Mouse (Mus musculus): ENCODE results near the gene Scn4a. TPM values are rescaled to one million over a fixed set of nuclear protein-coding genes. Genes with fewer than 3 reads are reported as not detected.
A peak's percentile ranks its signal among the peaks of the same experiment; 100 is the strongest.

Scn4a gene
- polyA plus RNA-seq, 1 experiment from 2014 or later = 0.05 TPM

DNA sequence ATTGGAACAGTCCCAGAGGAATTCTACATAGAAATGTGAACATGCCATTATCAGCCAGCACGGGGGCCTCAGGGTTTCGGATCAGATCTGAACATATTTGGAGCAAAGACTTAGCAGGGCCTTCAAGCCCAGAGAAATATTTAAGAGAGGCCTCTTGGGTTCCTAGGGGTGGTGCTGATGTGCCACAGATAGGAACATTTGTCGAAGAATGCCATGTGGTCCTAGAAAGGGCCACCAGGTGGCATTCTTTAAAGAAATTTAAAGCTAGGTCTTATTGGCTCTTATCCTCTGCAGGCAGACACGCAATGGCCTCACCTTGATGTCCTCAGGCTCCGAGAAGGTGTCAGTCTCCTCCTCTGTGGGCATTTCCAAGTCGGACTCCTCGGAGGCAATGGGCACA, 23.4 kb downstream of the Scn4a start:
- Histone ChIP-seq H3K4me1 (ENCODE audit: insufficient read depth) (no peaks in the 10 kb centered on the region), H3K9me3 (ENCODE audit: low read depth, low read length) (no peaks in the 10 kb centered on the region), H3K4me2 (no peak overlapping the region), H3K4me3 (ENCODE audit: low read depth, low read length) (no peak overlapping the region), H3K9ac (no peak overlapping the region), H3K27me3 (ENCODE audit: insufficient read depth, low read length) (no peaks in the 10 kb centered on the region), H3K27ac (ENCODE audit: low read depth) (no peak overlapping the region), H3K36me3 (ENCODE audit: insufficient read depth) (no peaks in the 10 kb centered on the region)
- peak; percentile 68 for TF ChIP-seq CTCF (IDR thresholded peaks at IDR 0.05; ENCODE audit: low read depth)
- WGBS = 53% methylated on average over 7 of the region's 7 CpGs
- DNase-seq (peak; percentile 77), ATAC-seq (ENCODE audit: insufficient read depth) (no peak)

GRCm38 (mm10) chr11:106329128-106329527, 24.0 kb downstream of the Scn4a start:
- no peak overlapping the region for H3K4me3 ChIP-seq (ENCODE audit: low read depth, low read length)
- ATAC-seq (ENCODE audit: insufficient read depth) = no peak

GRCm38 (mm10) chr11:106328521-106328920, 24.6 kb downstream of the Scn4a start:
- H3K27me3 ChIP-seq (ENCODE audit: insufficient read depth, low read length) = no peaks in the 10 kb centered on the region
- no peak overlapping the region for H3K27ac ChIP-seq (ENCODE audit: low read depth)
- H3K36me3 ChIP-seq (ENCODE audit: insufficient read depth) = no peaks in the 10 kb centered on the region
- ATAC-seq (ENCODE audit: insufficient read depth) (no peak), DNase-seq (no peak)
- H3K4me1 ChIP-seq (ENCODE audit: insufficient read depth) = no peaks in the 10 kb centered on the region
- 32% methylated on average over 5 of the region's 5 CpGs for WGBS
- no peak overlapping the region for H3K4me2 ChIP-seq
- H3K9ac ChIP-seq = no peak overlapping the region
- TF ChIP-seq CTCF (IDR thresholded peaks at IDR 0.05; ENCODE audit: low read depth) = no peak
- H3K9me3 ChIP-seq (ENCODE audit: low read depth, low read length) = no peaks in the 10 kb centered on the region
- H3K4me3 ChIP-seq (ENCODE audit: low read depth, low read length) = no peak overlapping the region

More at GRCm38 (mm10) chr11:106329128-106329527, 24.0 kb downstream of the Scn4a start:
- Histone ChIP-seq H3K4me1 (ENCODE audit: insufficient read depth) (no peaks in the 10 kb centered on the region), H3K27ac (ENCODE audit: low read depth) (no peak overlapping the region), H3K36me3 (ENCODE audit: insufficient read depth) (no peaks in the 10 kb centered on the region), H3K4me2 (no peak overlapping the region), H3K27me3 (ENCODE audit: insufficient read depth, low read length) (no peaks in the 10 kb centered on the region), H3K9me3 (ENCODE audit: low read depth, low read length) (no peaks in the 10 kb centered on the region), H3K9ac (no peak overlapping the region; the same call in 1 of the 2 replicates)
- DNase-seq = no peak
- WGBS = 37% methylated on average over 6 of the region's 6 CpGs
- TF ChIP-seq CTCF (IDR thresholded peaks at IDR 0.05; ENCODE audit: low read depth) = no peak

DNA sequence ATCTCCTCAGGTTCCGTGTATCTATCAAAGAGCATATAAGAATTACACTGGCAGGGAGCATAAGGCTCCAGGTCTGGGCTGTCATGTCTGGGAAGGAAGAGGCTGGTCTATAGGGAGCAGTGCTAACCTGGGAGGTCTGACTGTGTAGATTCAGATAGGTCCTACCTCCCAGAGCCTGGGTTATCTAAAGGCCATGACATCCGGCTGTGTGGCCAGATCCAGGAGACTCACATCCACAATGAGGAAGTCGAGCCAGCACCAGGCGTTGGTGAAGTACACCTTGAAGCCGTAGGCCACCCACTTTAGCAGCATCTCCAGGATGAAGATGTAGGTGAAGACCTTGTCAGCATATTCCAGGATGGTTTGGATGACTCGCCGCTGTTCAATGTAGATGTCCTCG, 26.6 kb downstream of the Scn4a start:
- DNase-seq = no peak
- Histone ChIP-seq H3K9me3 (ENCODE audit: low read depth, low read length) (no peaks in the 10 kb centered on the region), H3K4me1 (ENCODE audit: insufficient read depth) (no peaks in the 10 kb centered on the region), H3K4me2 (no peak overlapping the region), H3K27me3 (ENCODE audit: insufficient read depth, low read length) (no peaks in the 10 kb centered on the region), H3K36me3 (ENCODE audit: insufficient read depth) (no peaks in the 10 kb centered on the region), H3K4me3 (ENCODE audit: low read depth, low read length) (no peak overlapping the region), H3K27ac (ENCODE audit: low read depth) (no peak overlapping the region), H3K9ac (no peak overlapping the region)
- TF ChIP-seq CTCF (IDR thresholded peaks at IDR 0.05; ENCODE audit: low read depth) = no peak
- no peak for ATAC-seq (ENCODE audit: insufficient read depth)
- 70% methylated on average over 8 of the region's 8 CpGs for WGBS

DNA sequence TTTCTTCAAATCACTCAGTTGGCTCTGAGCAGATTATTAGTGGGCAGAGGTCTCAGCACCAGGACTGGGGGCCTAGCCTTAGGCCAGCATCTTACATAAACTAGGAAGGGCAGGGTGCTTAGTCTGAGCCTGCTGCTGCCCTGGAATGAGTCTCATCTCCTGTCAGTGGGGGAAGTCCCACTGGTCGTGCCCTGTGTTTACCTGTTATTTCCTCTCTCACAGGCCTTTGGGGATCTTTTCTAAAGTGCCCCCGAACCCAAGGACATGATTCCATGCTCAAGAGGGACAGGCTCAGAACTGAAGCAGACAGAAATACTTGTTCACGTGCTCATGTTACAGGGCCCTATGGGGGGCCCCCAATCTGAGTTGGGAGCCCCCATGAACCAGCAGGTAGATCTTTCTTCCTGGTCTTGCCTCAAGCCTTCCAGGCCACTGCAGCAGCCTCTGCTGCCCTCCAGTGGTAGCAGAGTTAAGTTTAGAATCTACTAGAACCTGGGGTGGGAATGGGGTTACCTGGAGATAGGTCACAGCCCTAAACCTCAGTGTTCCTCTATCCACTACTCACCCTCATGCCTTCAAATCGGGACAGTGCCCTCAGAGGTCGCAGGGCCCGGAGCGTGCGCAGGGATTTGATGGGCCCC, 27.4 kb downstream of the Scn4a start:
- Histone ChIP-seq H3K4me3 (ENCODE audit: low read depth, low read length) (no peak overlapping the region), H3K36me3 (ENCODE audit: insufficient read depth) (no peaks in the 10 kb centered on the region), H3K4me2 (no peak overlapping the region), H3K9me3 (ENCODE audit: low read depth, low read length) (no peaks in the 10 kb centered on the region), H3K4me1 (ENCODE audit: insufficient read depth) (no peaks in the 10 kb centered on the region), H3K9ac (no peak overlapping the region), H3K27ac (ENCODE audit: low read depth) (no peak overlapping the region), H3K27me3 (ENCODE audit: insufficient read depth, low read length) (no peaks in the 10 kb centered on the region)
- TF ChIP-seq CTCF (IDR thresholded peaks at IDR 0.05; ENCODE audit: low read depth) = peak; percentile 76
- ATAC-seq (ENCODE audit: insufficient read depth) (no peak), DNase-seq (peak; percentile 83)
- 59% methylated on average over 8 of the region's 8 CpGs for WGBS

DNA sequence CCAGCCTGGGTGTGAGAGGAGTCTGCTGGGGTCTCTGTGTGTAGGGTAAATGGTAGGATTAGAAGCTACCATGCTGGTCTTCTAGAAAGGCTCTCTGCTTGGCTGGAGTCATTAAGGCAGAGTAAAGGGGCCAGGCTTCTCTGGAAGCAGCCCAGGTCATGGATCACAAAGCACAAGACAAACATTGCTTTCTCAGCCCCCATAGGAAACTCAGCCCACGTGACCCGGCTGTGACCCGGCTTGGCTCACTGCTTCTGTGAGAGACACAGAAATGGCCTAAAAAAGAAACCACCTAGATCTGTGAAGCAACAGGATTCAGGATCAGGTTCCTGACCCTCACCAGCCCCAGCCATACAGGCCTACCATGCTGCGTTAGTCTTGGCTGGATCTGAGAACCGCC, 28.2 kb downstream of the Scn4a start:
- Histone ChIP-seq H3K9ac (no peak overlapping the region), H3K4me2 (no peak overlapping the region), H3K27ac (ENCODE audit: low read depth) (no peak overlapping the region), H3K4me3 (ENCODE audit: low read depth, low read length) (no peak overlapping the region), H3K4me1 (ENCODE audit: insufficient read depth) (no peaks in the 10 kb centered on the region), H3K36me3 (ENCODE audit: insufficient read depth) (no peaks in the 10 kb centered on the region), H3K9me3 (ENCODE audit: low read depth, low read length) (no peaks in the 10 kb centered on the region), H3K27me3 (ENCODE audit: insufficient read depth, low read length) (no peaks in the 10 kb centered on the region)
- TF ChIP-seq CTCF (IDR thresholded peaks at IDR 0.05; ENCODE audit: low read depth) = no peak
- WGBS = 59% methylated on average over 5 of the region's 5 CpGs
- ATAC-seq (ENCODE audit: insufficient read depth) (no peak), DNase-seq (no peak)

GRCm38 (mm10) chr11:106318406-106319366, 34.4 kb downstream of the Scn4a start:
- no peak for TF ChIP-seq CTCF (IDR thresholded peaks at IDR 0.05; ENCODE audit: low read depth)
- ATAC-seq (ENCODE audit: insufficient read depth) = no peak
- peak; percentile 14 for DNase-seq
- Histone ChIP-seq H3K9ac (no peak overlapping the region), H3K4me2 (no peak overlapping the region), H3K27ac (ENCODE audit: low read depth) (no peak overlapping the region), H3K27me3 (ENCODE audit: insufficient read depth, low read length) (no peaks in the 10 kb centered on the region), H3K36me3 (ENCODE audit: insufficient read depth) (no peaks in the 10 kb centered on the region), H3K4me1 (ENCODE audit: insufficient read depth) (no peaks in the 10 kb centered on the region; the same call in 1 of the 2 replicates), H3K9me3 (ENCODE audit: low read depth, low read length) (no peaks in the 10 kb centered on the region), H3K4me3 (ENCODE audit: low read depth, low read length) (no peak overlapping the region)
- 61% methylated on average over 21 of the region's 21 CpGs for WGBS

Measured in lung, embryonic 14.5 days (tissue).